Mouse (Mus musculus) heart, embryonic 14.5 days (tissue): ENCODE results near the gene Tnnt1. TPM values are rescaled to one million over a fixed set of nuclear protein-coding genes. Genes with fewer than 3 reads are reported as not detected.

ENCODE experiments used
- ATAC-seq: fragments of 200-750 bp; cut with Nextera tagmentation; 2 replicates; pipeline ENCODE4 v1.8.0; 2017; ENCODE audit warnings: low read depth, moderate TSS enrichment; ENCODE audit not compliant: insufficient number of reproducible peaks, insufficient read depth, low FRiP score
- H3K27ac ChIP-seq, 2 experiments: fragments of 200-500 bp in 1 of 2; fragments of 300-500 bp in 1 of 2; sonication (generic) in 1 of 2; replicated peaks in 1 of 2; 2 replicates each; pipeline ENCODE4 v1.5.1; 2012 to 2014; ENCODE audit warnings: low read depth in 2 of 2, low read length in 2 of 2, control low read depth in 1 of 2, mild to moderate bottlenecking in 1 of 2, mixed read lengths in 1 of 2; ENCODE audit not compliant: control insufficient read depth in 1 of 2, insufficient read depth in 1 of 2
- H3K27me3 ChIP-seq: fragments of 300-500 bp; sonication (generic); 2 replicates; pipeline ENCODE4 v1.6.1; 2014; ENCODE audit warnings: mild to moderate bottlenecking, low read length, control low read depth; ENCODE audit not compliant: control insufficient read depth, insufficient read depth
- H3K36me3 ChIP-seq: fragments of 300-500 bp; sonication (generic); 2 replicates; pipeline ENCODE4 v1.6.1; 2014; ENCODE audit warnings: mild to moderate bottlenecking, control low read depth, low read length, mixed read lengths; ENCODE audit not compliant: control insufficient read depth, insufficient read depth
- H3K4me1 ChIP-seq, 2 experiments: fragments of 200-500 bp in 1 of 2; fragments of 300-500 bp in 1 of 2; sonication (generic) in 1 of 2; 2 replicates each; pipeline ENCODE4 v1.6.1; 2012 to 2014; ENCODE audit warnings: low read length in 2 of 2, control low read depth in 1 of 2, mixed read lengths in 1 of 2; ENCODE audit not compliant: control insufficient read depth in 2 of 2, insufficient read depth in 2 of 2
- H3K4me2 ChIP-seq: fragments of 300-500 bp; sonication (generic); 2 replicates; pipeline ENCODE4 v1.6.1; 2014; ENCODE audit warnings: mild to moderate bottlenecking, low read length
- H3K4me3 ChIP-seq, 2 experiments: fragments of 200-500 bp in 1 of 2; fragments of 300-500 bp in 1 of 2; sonication (generic) in 1 of 2; 2 replicates each; pipeline ENCODE4 v1.5.1; 2012 to 2014; ENCODE audit warnings: low read length in 2 of 2, mild to moderate bottlenecking in 2 of 2, control low read depth in 1 of 2, low read depth in 1 of 2, moderate library complexity in 1 of 2; ENCODE audit not compliant: control insufficient read depth in 1 of 2, insufficient read depth in 1 of 2
- H3K9ac ChIP-seq: fragments of 300-500 bp; sonication (generic); 2 replicates; pipeline ENCODE4 v1.6.1; 2014; ENCODE audit warnings: mild to moderate bottlenecking, low read length
- H3K9me3 ChIP-seq: fragments of 300-500 bp; sonication (generic); 2 replicates; pipeline ENCODE4 v1.6.1; 2016; ENCODE audit warnings: low read length, control low read depth; ENCODE audit not compliant: control insufficient read depth
- WGBS: fragments of 180-500 bp; shearing (Covaris S2); extraction: QIAGEN DNeasy Blood & Tissue Kit; methylation state at CpG from one replicate; pipeline ENCODE4 v1.1.7; 2014; 5-methylcytosine and 5-hydroxymethylcytosine counted together
- polyA plus RNA-seq: library from polyadenylated mRNA; unstranded; fragments of >200 nt; fragmentation: Nextera tagmentation; extraction: Ambion mirVana; gene quantifications from 2 replicates; pipeline ENCODE4 v1.2.1, GENCODE M21; 2014

The Tnnt1 gene
- polyA plus RNA-seq, 1 experiment from 2014 or later = 479 TPM

DNA sequence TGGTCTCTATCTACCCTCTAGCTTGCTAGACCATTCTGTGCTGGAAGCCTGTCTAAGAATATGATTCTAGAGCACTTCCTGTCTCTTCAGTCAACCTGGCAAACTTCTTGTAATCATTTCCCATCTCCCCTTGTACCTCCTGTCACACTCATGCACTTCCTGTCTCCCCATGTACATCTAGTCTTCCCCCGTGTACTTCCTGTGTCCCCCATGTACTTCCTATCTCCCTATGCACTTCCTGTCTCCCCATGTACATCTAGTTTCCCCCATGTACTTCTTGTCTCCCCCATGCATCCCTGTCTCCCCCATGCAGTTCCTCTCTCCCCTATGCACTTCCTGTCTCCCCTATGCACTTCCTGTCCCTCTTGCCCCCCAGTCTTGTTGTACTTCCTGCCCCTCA lies 2.3 kb upstream of the Tnnt1 start:
- ATAC-seq = no peak
- no peaks in the 10 kb centered on the region for H3K9me3 ChIP-seq
- peaks cover 46 to 55% of the 10 kb centered on the region in 2 experiments for H3K4me1 ChIP-seq
- H3K36me3 ChIP-seq = peaks cover 33% of the 10 kb centered on the region
- peak overlapping the region; percentile 20 to 39 for H3K27ac ChIP-seq
- H3K9ac ChIP-seq = peak overlapping the region; percentile 56
- peak overlapping the region; percentile 69 for H3K4me2 ChIP-seq
- no peaks in the 10 kb centered on the region for H3K27me3 ChIP-seq
- WGBS = 54% methylated on average over 1 of the region's 1 CpGs
- peak overlapping the region in 1 of 2 experiments; percentile 6; a peak in 1 of 4 replicates for H3K4me3 ChIP-seq

DNA sequence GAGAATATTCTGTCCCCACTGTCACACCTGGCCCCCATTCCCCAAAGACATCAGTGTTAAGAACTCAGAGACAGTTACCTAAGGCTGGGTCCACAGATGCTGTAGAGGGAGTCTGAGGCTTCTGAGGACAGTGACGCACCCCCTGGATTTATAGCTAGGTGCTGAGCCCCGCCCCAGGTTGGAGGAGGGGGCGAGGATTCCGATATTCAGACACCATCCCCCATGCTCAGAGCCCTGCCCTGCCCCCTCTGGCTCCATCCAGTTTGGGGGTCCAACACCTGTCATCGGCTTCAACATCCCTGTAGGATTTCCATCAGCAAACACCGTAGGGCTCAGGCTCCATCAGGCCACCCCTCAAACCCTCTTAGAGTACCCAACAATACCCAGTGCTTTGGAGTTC lies 329 bp downstream of the Tnnt1 start:
- Histone ChIP-seq H3K9me3 (no peaks in the 10 kb centered on the region), H3K27me3 (no peaks in the 10 kb centered on the region), H3K27ac (peak overlapping the region; percentile 87 to 96), H3K36me3 (peaks cover 32% of the 10 kb centered on the region), H3K4me2 (peak overlapping the region; percentile 55), H3K4me3 (peak overlapping the region; percentile 21 to 34; a peak in 3 of 4 replicates), H3K4me1 (peaks cover 57 to 74% of the 10 kb centered on the region in 2 experiments), H3K9ac (peak overlapping the region; percentile 72)
- ATAC-seq = peak; percentile 26
- WGBS = 38% methylated on average over 6 of the region's 6 CpGs

DNA sequence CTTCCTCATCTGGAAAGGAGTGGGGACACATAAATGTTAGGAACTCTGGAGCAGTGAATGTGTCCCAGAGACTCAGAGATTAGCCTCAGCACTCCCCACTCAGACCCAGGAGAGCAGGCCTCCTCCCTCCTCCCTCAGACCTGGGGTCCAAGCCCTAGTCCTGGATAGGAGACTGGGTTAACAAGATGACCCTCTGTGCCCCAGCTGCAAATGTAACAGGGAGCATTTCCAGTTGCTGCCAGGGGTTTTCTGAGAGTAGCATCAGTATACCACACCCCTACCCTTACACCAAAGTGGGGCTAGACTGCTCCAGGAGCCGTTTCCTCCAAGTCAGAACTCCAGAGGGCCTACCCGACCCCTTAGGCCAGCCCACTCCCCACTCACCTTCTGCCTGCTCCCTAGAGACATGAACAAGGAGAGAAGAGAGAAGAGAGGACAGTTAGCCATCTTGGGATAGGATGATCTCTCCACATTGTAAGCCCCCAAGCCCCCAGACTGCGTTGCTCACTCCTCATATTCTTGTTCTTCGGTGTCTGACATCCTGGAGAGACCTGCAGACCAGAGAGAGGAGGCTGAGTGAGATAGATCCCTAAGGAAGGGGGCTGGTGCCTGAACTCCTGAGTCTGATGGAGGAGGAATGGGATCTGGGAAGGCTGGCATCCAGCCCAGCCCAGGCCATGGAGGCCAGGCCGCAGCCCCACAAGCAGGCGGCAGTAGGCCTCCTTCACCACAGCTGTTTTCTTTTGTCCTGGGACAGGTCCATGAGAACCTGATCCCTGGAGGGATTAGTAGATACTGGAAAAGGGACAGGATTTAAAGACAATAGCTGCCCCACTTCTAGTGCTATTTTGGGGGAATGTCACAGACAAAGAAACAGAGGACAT lies 2.1 kb downstream of the Tnnt1 start:
- H3K9ac ChIP-seq = peak overlapping the region; percentile 72
- no peaks in the 10 kb centered on the region for H3K9me3 ChIP-seq
- peak overlapping the region; percentile 55 for H3K4me2 ChIP-seq
- peaks cover 54 to 84% of the 10 kb centered on the region in 2 experiments for H3K4me1 ChIP-seq
- H3K27ac ChIP-seq = peak overlapping the region; percentile 87 to 96
- no peaks in the 10 kb centered on the region for H3K27me3 ChIP-seq
- WGBS = 23% methylated on average over 6 of the region's 6 CpGs
- peak; percentile 25; the same call in 1 of the 2 replicates for ATAC-seq
- peaks cover 20% of the 10 kb centered on the region for H3K36me3 ChIP-seq
- H3K4me3 ChIP-seq = peak overlapping the region; percentile 21 to 44

DNA sequence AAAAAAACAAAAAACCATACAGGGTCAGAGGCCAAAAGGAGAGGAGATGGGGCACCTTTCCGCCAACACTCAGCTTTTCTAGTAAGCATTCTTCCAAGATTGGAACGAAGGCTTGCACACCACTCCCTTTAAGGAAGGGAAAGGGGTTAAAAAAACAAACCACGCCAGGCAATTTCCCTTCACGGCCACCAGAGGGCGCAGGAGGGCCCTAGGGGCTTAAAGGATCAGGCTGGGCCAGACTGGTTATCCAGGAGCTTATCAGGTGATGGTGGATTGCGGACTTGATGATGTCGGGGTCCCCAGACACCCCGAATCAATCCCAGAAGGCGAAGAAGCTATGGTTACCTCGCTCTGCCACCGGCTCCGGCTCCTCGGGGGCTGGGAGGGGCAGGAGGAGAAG lies 2.9 kb downstream of the Tnnt1 start:
- peak overlapping the region; percentile 21 to 44 for H3K4me3 ChIP-seq
- H3K27ac ChIP-seq = peak overlapping the region; percentile 87 to 96
- peak overlapping the region; percentile 72 for H3K9ac ChIP-seq
- no peaks in the 10 kb centered on the region for H3K9me3 ChIP-seq
- ATAC-seq = no peak
- peaks cover 56 to 82% of the 10 kb centered on the region in 2 experiments for H3K4me1 ChIP-seq
- no peaks in the 10 kb centered on the region for H3K27me3 ChIP-seq
- 18% methylated on average over 13 of the region's 13 CpGs for WGBS
- H3K4me2 ChIP-seq = peak overlapping the region; percentile 55
- H3K36me3 ChIP-seq = peaks cover 19% of the 10 kb centered on the region

DNA sequence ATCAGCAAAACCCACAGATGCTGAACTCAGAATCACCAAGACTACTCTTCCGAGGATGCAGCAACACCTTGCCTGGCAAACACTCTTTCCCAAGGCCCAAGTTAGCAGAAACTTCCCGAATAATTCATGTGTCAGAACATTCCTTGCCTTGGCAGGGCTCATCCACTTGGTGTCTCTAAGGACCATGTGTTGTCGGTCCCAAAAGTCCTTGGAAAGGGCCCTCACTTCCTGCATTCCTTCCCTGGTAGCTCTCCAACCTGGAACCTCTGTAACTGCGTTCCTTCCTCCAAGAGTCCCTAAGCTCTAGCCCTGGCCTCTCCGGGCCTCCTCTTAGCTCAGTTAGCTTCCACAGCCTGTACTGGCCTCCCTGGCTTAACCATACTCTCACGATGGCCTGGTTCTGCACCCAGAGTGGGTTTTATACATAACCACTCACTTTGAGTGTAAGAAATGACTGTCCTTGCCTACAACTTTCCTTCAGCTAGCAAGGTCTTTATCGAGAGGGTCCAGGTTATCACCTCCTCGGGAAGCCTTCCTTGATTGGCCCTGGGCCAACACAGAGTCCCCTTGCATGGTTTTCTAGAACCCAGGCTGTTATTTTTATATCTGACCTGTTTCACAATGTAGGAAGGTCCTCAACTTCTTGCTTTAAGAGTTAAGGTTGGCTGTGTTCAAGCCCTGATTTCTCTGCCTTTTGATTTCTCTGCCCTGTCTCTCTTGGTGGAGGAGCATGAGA lies 4.5 kb downstream of the Tnnt1 start:
- peak overlapping the region in 1 of 2 experiments; percentile 21; a peak in 2 of 4 replicates for H3K4me3 ChIP-seq
- H3K27ac ChIP-seq = peak overlapping the region; percentile 47 to 79

DNA sequence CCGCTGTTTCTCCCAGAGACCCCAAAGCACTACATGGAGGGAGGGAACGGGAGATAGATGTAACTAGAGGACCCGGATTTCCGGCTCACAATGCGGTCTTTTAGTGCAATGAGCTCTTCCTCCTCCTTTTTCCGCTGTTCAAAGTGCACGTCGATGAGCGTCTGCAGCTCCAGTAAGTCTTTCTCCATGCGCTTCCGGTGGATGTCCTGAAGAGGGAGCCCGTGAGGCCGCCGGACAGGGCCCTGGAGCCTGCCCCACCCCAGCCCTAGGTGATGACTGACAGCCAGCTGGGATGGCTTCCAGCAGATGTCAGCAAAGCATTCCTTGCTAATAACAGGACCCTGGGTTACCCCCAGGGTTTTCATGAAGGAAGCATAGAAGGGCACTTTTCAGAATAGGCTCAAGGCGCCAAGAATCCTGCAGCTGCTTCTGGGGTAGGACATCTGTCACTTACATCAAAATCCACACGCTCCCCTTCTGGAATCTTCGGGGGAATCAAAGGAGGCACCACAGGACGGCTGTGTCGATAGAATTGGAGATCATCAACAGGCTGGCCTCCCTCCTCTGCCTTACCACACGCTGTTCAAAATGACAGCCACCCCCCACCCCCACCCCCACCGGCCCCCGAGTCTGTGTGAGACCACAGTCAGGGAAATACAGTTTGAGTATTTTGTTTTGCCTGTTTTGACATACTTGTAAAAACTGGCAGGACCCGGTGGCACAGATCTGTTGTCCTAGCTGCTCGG lies 6.1 kb downstream of the Tnnt1 start:
- Histone ChIP-seq H3K4me2 (peak overlapping the region; percentile 59), H3K36me3 (peaks cover 23% of the 10 kb centered on the region), H3K27me3 (no peaks in the 10 kb centered on the region), H3K4me3 (peak overlapping the region; percentile 11 to 24), H3K4me1 (peaks cover 41 to 61% of the 10 kb centered on the region in 2 experiments), H3K9me3 (no peaks in the 10 kb centered on the region), H3K9ac (peak overlapping the region; percentile 69), H3K27ac (peak overlapping the region; percentile 79 to 82)
- ATAC-seq = peak; percentile 84
- 6% methylated on average over 24 of the region's 24 CpGs for WGBS

More for the DNA sequence above, 4.5 kb downstream of the Tnnt1 start:
- Histone ChIP-seq H3K27me3 (no peaks in the 10 kb centered on the region), H3K9me3 (no peaks in the 10 kb centered on the region), H3K4me1 (peaks cover 49 to 73% of the 10 kb centered on the region in 2 experiments), H3K36me3 (peaks cover 16% of the 10 kb centered on the region), H3K9ac (peak overlapping the region; percentile 69), H3K4me2 (peak overlapping the region; percentile 59)
- WGBS = 16% methylated on average over 8 of the region's 8 CpGs
- ATAC-seq = no peak

DNA sequence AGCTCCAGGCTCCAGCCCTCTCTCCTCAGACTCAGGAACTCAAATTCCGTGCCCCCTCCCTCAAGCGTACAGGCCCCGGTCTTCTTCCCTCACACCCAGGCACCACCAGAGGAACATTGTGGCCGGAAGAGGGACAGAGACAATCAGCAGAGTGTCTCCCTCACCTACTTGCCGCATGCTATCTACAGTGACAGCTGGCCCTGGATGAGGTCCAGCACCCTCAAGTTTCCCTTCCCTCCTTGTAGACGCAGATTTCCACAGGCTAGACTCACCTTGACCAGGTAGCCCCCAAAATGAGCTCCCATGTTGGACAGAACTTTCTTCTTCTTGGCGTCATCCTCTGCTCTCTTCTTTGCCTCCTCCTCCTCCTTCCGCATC lies 7.5 kb downstream of the Tnnt1 start:
- Histone ChIP-seq H3K36me3 (peaks cover 32% of the 10 kb centered on the region), H3K27ac (0 out of 4 replicates have a peak overlapping the region, but pooled peaks of 1 of the 2 experiments have one; percentile 28), H3K4me3 (no peak overlapping the region), H3K9me3 (no peaks in the 10 kb centered on the region), H3K9ac (peak overlapping the region; percentile 68), H3K4me2 (peak overlapping the region; percentile 59), H3K27me3 (no peaks in the 10 kb centered on the region), H3K4me1 (peaks cover 32 to 48% of the 10 kb centered on the region in 2 experiments)
- no peak for ATAC-seq
- WGBS = 63% methylated on average over 8 of the region's 8 CpGs
